Mouse (Mus musculus) gastrocnemius, postnatal 14 days (tissue): ENCODE measurements at regions not wholly inside any gene's neighbourhood (a gene's known extent, or its start where the extent isn't known, plus 50 kb on each side); places are given as distances from the start of the nearest gene placed in this dataset.

Source experiments
- microRNA-seq, 2 experiments: library from miRNA; unstranded; fragments of <30 nt; microRNA quantifications; one replicate each; pipeline ENCODE4 v1.2.0; 2021

Small RNA genes lying in the stretch of these regions (microRNA-seq; reads per million reads assigned to microRNA genes)
- 0 reads per million in 2 experiments for gene Mir1187
